ENCODE assay signal across 8 mouse cellular contexts in the genomic region with DNA sequence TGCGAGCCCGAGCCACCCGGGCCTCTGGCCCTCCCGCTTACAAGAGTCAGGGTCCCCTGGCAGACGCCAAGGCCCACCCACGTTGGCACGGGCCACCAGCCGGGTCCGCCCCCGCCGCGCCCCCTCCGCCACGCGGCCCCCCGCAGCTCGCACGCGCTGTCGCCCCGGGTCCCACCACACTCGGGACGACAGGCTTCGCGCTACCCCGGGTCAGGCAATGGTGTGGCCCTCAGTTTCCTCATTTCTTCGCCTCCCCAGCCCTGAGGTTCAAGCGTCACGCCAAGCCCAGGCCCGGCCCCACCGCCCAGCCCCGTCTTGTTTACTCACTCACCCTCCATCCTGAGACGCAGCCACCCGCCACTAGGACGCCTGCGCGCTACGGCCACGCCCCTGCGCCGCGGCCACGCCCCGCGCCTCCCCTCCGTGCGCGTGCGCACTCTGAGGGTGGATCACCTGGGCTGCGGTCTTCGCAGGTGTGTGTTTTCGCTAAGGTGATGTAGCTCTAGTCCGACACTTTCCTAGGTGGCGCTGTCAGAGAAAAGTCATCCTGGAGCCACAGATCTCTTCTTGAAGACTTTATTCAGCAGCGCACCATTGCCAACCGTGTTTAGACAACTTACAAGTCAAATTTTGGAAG. TPM values are rescaled to one million over a fixed set of nuclear protein-coding genes. Genes with fewer than 3 reads are reported as not detected.
A peak's percentile ranks its signal among the peaks of the same experiment; 100 is the strongest.
DNase-seq lines count a peak whose midpoint lies in the region; ATAC-seq lines count a peak whose summit lies in the region.

TSS of gene Ezh1 (minus strand) at position 399 of the 637 bp plus-strand sequence.

- no peaks in the 10 kb centered on the region for H3K9me3 ChIP-seq in intestine, embryonic 14.5 days (ENCODE audit: control insufficient read depth, low read length)

- H3K4me3 ChIP-seq in intestine, embryonic 14.5 days (ENCODE audit: low read depth, low read length): peak within 1 kb of the TSS; percentile 91

- intact Hi-C loops in left cerebral cortex, postnatal 10 days (cut with DNase I): no loop called here

- ATAC-seq in intestine, embryonic 14.5 days (replicated peaks; ENCODE audit: low FRiP score, low TSS enrichment, low read depth): peak; percentile 91
- ATAC-seq in megakaryocyte progenitor cell, adult 5-6 weeks (replicated peaks; ENCODE audit: poor library complexity): peak; percentile 95

- no peaks in the 10 kb centered on the region for H3K36me3 ChIP-seq in intestine, embryonic 14.5 days (ENCODE audit: control insufficient read depth, insufficient read depth, low read length)

- H3K4me2 ChIP-seq in intestine, embryonic 14.5 days (ENCODE audit: low read length): peak within 1 kb of the TSS; percentile 75

- H3K27me3 ChIP-seq in intestine, embryonic 14.5 days (replicated peaks; ENCODE audit: control insufficient read depth, insufficient read depth, low read length): no peaks in the 10 kb centered on the region

- WGBS in intestine, embryonic 14.5 days: 1% methylated on average over 55 of the region's 56 CpGs

- H3K9ac ChIP-seq in intestine, embryonic 14.5 days (ENCODE audit: low read length): peak within 1 kb of the TSS; percentile 82

- peak within 1 kb of the TSS; percentile 51; the same call in 1 of the 2 replicates for H3K27ac ChIP-seq in intestine, embryonic 14.5 days (ENCODE audit: low read depth)

- peak; percentile 94 for DNase-seq in adrenal gland, adult 2 months
- DNase-seq in embryo, embryonic 11 days: peak; percentile 89
- DNase-seq in gastrocnemius, postnatal 25 days: peak; percentile 88
- peak; percentile 91 for DNase-seq in intestine, embryonic 14.5 days (ENCODE audit: low spot score)
- DNase-seq in left cerebral cortex, postnatal 10 days (ENCODE audit: extremely low spot score in 1 of 2, low spot score in 2 of 2): peak; percentile 82 to 90
- DNase-seq in right cerebral cortex, postnatal 10 days (ENCODE audit: low spot score in 2 of 2): peak; percentile 89 to 92
- peak; percentile 93 for DNase-seq in urinary bladder, postnatal 14 days (ENCODE audit: low spot score)

- H3K4me1 ChIP-seq in intestine, embryonic 14.5 days (replicated peaks; ENCODE audit: control insufficient read depth, insufficient read depth, low read length): peaks cover 27% of the 10 kb centered on the region

RNA-seq across cellular contexts. Expression of gene Ezh1, which starts in this region (rescaled TPM):
- total RNA-seq in adrenal gland, adult 2 months (2021): 10 to 100 TPM; 31.3 to 35.0 TPM
- 17.1 and 20.1 TPM in 2 replicates for polyA plus RNA-seq in adrenal gland, adult 2 months (2012; rRNA removed)
- total RNA-seq in gastrocnemius, postnatal 25 days (2021): 10 to 100 TPM; 17.8 to 18.9 TPM
- 20.2 and 21.8 TPM in 2 replicates for polyA plus RNA-seq in intestine, embryonic 14.5 days (2014; fragmentation: Nextera tagmentation; extraction: Ambion mirVana)
- 10 to 100 TPM; 26.4 to 28.3 TPM for total RNA-seq in left cerebral cortex, postnatal 10 days (2021)
- total RNA-seq in megakaryocyte progenitor cell, adult 5-6 weeks (2015): 13.8 and 15.8 TPM in 2 replicates
- total RNA-seq in megakaryocyte progenitor cell, adult 5-6 weeks (2017): 13.2 and 15.8 TPM in 2 replicates

Comparison
In these comparisons a context has a peak if more than half of its experiments do, and no peak if none do; other contexts are left out.
1. Peak in every context shown above with its lines: DNase-seq, ATAC-seq, H3K4me3 ChIP-seq and H3K27ac ChIP-seq.